Mouse (Mus musculus) ovary, adult 18-20 months (tissue): ENCODE results near the gene Nabp2.
A peak's percentile ranks its signal among the peaks of the same experiment; 100 is the strongest.

Experiments
- DNase-seq: peaks from one replicate; pipeline ENCODE4 v3.0.0; 2022; ENCODE audit warnings: low spot score, mixed read lengths

Gene Nabp2

GRCm38 (mm10) chr10:128411211-128412054, at the start of gene Nabp2, which contains the start of gene Rnf41:
Nabp2 (minus strand) TSS chr10:128411492.
Rnf41 (plus strand) TSS chr10:128411657.
- DNase-seq: peak; percentile 95

GRCm38 (mm10) chr10:128460270-128460630, 49.0 kb upstream of the Nabp2 start:
- no peak for DNase-seq

- no peak for DNase-seq
These were observed 48.3 kb upstream of the Nabp2 start for GRCm38 (mm10) chr10:128459409-128460269.

DNA sequence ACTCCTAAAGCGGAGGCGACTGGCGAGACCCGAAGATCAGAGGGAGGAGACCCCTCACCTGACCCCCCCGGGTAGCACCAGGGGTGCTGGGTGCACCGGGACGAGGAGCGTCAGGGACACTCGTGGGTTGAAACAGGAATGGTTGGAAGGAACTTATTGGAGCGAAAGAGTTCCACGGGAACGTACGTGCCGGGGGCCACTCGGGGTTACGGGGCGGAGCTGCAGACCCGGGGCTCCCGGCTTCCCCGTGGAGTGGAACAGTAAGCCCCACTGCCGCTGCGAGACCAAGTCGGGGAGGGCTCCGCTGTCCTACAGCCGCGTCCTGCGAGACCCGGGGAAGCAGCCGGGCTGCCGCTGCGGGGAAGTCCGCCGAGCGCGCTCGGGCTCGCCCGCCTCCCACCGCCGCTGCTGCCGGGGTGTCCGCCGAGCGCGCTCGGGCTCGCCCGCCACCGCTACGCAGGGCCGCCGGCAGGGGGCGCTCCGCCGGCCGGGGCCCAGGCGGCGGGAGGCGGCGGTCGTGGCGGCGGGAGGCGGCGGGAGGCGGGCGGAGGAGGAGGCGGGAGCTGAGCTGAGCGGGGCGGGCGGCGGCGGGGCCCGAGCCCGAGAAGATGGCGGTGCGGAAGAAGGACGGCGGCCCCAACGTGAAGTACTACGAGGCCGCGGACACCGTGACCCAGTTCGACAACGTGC, 47.6 kb upstream of the Nabp2 start, which contains the start of gene Smarcc2:
Gene Smarcc2 (plus strand): TSS at position 530 of the 690 bp plus-strand sequence.
- DNase-seq: peak; percentile 76

DNA sequence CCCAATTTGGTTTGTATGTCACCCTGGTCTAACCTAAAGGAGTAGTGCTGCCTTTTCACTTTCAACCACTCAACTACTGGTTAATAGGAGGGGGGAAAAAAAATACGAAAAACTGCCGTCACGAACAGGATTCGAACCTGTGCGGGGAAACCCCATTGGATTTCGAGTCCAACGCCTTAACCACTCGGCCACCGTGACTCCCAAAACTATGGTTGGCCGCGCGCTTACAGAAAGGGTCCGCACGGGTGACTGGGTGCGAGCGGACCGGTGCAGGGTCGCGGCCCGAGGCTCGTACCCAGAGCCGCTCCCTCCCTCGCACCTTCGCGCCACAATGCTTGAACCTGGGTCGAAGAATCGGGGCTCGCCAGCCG, 47.0 kb upstream of the Nabp2 start:
- peak; percentile 73 for DNase-seq

GRCm38 (mm10) chr10:128457676-128458075, 46.4 kb upstream of the Nabp2 start:
- no peak for DNase-seq

DNA sequence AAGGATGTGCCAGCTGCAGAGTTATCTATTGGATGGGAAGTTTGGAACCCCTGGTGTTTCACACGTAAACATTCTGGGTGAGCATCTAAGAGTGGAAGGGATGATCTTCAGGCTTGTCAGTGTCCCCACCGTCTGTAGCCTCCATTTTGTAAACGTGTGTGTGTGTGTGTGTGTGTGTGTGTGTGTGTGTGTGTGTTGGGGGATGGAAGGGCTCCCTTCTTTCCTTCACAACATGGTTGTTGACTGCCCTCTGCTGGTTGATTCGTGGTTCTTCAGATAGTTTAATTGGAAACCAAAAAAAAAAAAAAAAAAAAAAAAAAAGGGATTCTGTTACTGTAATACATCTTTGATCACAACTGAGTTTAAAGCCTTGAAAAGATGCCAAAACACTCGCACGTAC, 44.0 kb upstream of the Nabp2 start:
- DNase-seq: peak; percentile 21

GRCm38 (mm10) chr10:128454471-128454870, 43.2 kb upstream of the Nabp2 start:
- DNase-seq: no peak

DNA sequence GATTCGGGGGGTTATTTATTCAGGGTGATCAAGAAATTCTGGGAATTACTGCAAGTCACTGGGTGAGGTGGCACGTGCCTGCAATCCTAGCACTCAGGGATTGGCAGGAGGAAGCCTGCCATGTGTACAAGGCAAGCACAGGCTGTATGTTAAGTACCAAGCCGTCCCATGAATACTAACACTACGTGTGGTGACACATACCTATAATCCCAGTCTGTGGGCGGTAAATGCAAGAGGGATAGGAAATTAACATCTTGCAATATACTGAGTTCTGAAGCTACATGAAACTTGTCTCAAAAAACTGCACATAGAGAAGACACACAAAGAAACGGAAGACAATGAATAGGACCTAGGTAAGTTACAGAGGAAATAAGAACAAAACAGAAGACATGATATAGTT, 39.7 kb upstream of the Nabp2 start:
- no peak for DNase-seq

GRCm38 (mm10) chr10:128445407-128445806, 34.1 kb upstream of the Nabp2 start:
- DNase-seq: no peak

GRCm38 (mm10) chr10:128444354-128444753, 33.1 kb upstream of the Nabp2 start:
- DNase-seq: no peak

DNA sequence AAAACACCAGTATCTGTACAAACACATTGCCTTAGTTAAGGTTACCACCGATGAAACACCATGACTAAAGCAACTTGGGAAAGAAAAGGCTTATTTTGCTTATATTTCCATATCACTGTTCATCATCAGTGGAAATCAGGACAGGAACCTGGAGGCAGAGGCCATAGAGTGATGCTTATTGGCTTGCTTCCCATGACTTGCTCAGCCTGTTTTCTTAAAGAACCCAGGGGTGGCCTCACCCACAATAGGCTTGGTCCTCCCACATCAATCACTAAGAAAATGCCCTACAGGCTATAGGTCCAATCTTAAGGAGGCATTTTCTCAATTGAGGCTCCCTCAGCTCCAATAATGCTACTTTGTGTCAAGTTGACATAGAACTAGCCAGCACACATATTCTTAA, 31.4 kb upstream of the Nabp2 start:
- no peak for DNase-seq

DNA sequence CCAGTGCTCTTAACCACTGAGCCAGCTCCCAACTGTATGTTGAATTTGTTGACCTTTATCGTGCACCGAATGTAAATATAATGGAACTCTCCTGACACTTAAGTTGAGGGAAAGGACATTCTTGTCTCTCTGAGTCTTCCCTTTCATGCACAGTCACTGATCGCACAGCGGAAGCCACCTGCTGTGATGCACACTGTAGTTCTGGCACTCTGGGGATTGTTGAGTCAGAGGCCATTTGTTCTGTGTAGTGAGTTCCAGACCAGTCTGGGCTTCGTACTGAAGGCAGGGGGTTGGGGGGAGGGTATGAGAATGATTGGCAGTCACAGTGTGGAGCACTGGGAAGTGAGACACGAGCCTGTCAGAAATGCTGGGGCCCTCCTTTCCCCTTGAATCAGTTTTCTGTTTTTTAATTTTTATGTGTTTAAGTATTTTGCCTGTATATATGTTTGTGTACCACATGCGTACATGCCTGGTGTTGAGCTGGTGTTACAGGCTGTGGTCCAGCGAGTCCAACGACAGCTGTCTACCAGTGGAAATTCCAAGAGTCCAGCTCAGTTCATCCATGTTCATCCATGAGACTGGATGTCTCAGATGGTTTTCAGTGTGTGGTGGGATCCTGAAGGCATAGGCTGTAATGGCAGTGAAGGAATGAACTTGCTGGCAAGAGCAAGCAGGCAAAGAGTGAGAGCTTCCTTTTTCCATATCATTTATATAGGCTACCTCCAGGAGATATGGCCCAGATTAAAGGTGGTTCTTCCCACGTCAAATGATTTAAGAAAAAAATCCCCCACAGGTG, 30.2 kb upstream of the Nabp2 start:
- DNase-seq: no peak

GRCm38 (mm10) chr10:128440407-128440806, 29.1 kb upstream of the Nabp2 start:
- no peak for DNase-seq

- DNase-seq: no peak
These were observed 27.5 kb upstream of the Nabp2 start for GRCm38 (mm10) chr10:128438675-128439279.

GRCm38 (mm10) chr10:128436376-128436775, 25.1 kb upstream of the Nabp2 start:
- DNase-seq: no peak

- DNase-seq: no peak
These were observed 24.6 kb upstream of the Nabp2 start for GRCm38 (mm10) chr10:128435873-128436272.

DNA sequence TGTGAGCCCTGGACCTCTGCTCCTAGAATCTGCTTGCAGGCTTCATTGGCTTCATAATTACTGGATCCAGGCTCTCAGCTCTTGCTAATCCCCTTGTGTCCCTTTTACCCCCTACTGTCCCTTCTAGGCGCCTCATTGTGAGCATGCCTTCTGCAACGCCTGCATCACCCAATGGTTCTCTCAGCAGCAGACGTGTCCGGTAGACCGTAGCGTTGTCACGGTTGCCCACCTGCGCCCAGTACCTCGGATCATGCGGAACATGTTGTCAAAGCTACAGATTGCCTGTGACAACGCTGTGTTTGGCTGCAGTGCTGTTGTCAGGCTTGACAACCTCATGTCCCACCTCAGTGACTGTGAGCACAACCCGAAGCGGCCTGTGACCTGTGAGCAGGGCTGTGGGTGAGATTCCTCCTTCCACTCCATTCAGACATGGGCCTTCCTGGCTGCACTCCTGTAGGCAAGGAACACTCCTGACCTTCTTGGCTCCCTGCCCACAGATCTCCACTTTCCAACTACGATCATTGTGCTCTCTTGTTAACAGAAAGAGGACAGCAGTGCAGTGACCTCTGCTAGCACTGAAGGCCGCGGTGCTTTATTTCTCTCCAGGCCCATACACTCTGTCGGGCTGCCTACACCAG, 24.0 kb upstream of the Nabp2 start:
- peak; percentile 42 for DNase-seq

- no peak for DNase-seq
These were observed 23.4 kb upstream of the Nabp2 start for GRCm38 (mm10) chr10:128434681-128435080.

DNA sequence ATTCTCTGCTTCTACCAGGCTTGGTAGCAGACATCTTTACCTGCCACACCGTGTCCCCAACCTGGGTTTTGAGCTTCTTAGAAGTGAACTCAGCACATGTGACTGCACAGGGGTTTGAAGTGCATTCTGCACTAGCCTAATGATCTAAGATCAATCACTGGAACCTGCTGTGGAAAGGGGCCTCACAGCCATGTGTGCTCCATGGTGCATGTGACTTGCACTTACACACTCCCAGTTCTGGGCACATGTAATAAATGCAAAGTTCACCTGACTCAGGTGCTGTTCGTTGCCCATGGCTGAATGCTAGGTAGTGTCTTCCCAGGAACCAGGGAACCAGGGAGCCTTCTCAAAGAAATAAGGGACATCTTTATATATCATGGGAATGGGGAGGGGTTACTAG, 22.1 kb upstream of the Nabp2 start:
- DNase-seq: no peak

- no peak for DNase-seq
These were observed 18.2 kb upstream of the Nabp2 start for GRCm38 (mm10) chr10:128429454-128429853.
